Mouse (Mus musculus): Measurements from ENCODE around the gene Ptk7.

DNA sequence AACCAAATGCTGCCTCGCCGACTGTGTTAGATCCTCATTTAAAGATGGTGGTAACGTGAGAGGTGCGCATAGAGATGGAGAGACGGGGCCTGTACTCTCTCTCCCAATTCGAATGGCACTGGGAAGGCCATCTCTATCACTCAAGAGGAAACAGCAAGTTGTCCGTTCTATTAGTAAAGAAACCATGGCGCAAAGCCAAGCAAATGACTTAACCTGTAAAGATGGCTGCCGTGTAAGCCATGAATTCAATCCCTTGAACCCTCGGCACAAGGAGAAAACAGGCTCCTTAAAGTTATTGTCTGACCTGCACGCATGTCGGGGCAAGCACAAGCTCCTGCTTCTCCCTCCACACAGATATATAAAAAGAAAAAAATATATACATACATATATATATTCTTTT is 11.5 kb downstream of the Ptk7 start:
- TF ChIP-seq CTCF (IDR thresholded peaks at IDR 0.05; ENCODE audit: extremely low read depth, insufficient read depth, low read length) (no peak), POLR2A (IDR thresholded peaks at IDR 0.05; ENCODE audit: extremely low read depth, insufficient read depth, low read length) (no peak)
